In the genomic region with DNA sequence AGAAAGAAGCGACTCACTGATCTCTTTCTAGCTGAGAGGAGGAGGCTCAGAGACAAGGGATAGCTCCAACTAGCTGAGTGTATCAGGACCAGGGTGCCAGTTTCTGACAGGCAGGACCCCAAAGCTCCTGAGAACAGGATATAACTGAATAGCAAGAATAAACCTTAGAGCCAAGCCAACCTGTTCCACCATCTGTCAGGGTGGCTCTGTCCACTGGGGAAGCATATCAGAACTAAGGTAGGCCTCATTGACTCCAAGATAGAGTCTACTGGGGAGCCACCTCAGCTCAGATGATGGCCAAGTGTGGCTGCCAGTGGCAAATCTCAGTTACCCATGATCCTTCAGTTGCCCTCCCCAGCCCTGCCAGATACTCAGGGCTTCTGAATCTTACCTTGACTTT, we compare ENCODE assay signal across 23 mouse cellular contexts. TPM values are rescaled to one million over a fixed set of nuclear protein-coding genes. Genes with fewer than 3 reads are reported as not detected.
"Had no signal": no experiment of that assay in that cellular context is flagged by ENCODE, and none has a peak within 500 bp of the region (broad histone marks: within the 10 kb centered on the region; RNA-seq: fewer than 3 reads in every experiment).

No protein-coding gene starts in this region.

- H3K4me3 ChIP-seq: left cerebral cortex, adult 2 months; liver, embryonic 13.5 days; neural tube, embryonic 12.5 days; neural tube, embryonic 15.5 days had no signal

- H3K27me3 ChIP-seq: liver, embryonic 13.5 days; neural tube, embryonic 12.5 days; neural tube, embryonic 15.5 days had no signal

- H3K36me3 ChIP-seq: liver, embryonic 13.5 days; neural tube, embryonic 12.5 days; neural tube, embryonic 15.5 days had no signal

- H3K9me3 ChIP-seq: liver, embryonic 13.5 days; neural tube, embryonic 12.5 days; neural tube, embryonic 15.5 days had no signal

- H3K27ac ChIP-seq: left cerebral cortex, adult 2 months; liver, embryonic 13.5 days; neural tube, embryonic 12.5 days; neural tube, embryonic 15.5 days; stomach, postnatal 0 days had no signal

- H3K4me1 ChIP-seq: liver, embryonic 13.5 days; neural tube, embryonic 12.5 days had no signal

- DNase-seq: kidney, postnatal 14 days; kidney, postnatal 4 days; layer of hippocampus, adult 9-11 months; layer of hippocampus, postnatal 36 days; liver, embryonic 13.5 days; lung, adult 2 months; lung, postnatal 14 days; lung, postnatal 4 days; midbrain, embryonic 14.5 days; right cerebral cortex, adult 18-20 months; right cerebral cortex, postnatal 14 days; right cerebral cortex, postnatal 4 days; thymus, adult 2 months; thymus, postnatal 14 days; thymus, postnatal 4 days had no signal

- H3K9ac ChIP-seq: liver, embryonic 13.5 days; neural tube, embryonic 12.5 days; neural tube, embryonic 15.5 days had no signal

- H3K4me2 ChIP-seq: liver, embryonic 13.5 days; midbrain, embryonic 11.5 days; neural tube, embryonic 12.5 days; neural tube, embryonic 15.5 days had no signal

RNA-seq across cellular contexts. Expression of a gene that starts 42.0 kb away (rescaled TPM):
- total RNA-seq: megakaryocyte progenitor cell, adult 5-6 weeks; megakaryocyte-erythroid progenitor cell, adult 5-6 weeks had no signal
- polyA plus RNA-seq: liver, embryonic 16.5 days had no signal
